Mouse (Mus musculus): ENCODE results near the gene Triml1.

Gene Triml1

DNA sequence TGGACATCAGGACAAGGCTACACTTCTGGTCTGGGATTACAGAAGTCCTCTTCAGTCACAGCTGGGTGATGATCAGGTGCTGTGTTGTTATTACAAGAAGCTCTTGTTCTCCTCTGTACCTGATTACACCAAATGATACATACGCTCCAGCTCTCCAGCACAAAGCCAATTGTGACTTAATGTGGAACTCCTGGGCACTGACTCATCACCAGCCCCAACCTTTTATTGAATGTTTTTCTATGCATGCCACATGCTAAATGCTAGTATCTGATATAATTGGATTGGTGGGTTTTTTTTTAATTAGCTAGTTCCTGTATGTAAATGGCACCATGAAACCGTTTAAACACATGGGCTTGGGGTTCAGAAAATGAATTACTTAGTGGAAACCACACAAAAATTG lies at the start of gene Triml1:
Gene Triml1, minus strand, starts transcription at position 101 of the 400 bp plus-strand sequence.
- no peak for ATAC-seq (ENCODE audit: insufficient number of reproducible peaks, low FRiP score, low TSS enrichment)

DNA sequence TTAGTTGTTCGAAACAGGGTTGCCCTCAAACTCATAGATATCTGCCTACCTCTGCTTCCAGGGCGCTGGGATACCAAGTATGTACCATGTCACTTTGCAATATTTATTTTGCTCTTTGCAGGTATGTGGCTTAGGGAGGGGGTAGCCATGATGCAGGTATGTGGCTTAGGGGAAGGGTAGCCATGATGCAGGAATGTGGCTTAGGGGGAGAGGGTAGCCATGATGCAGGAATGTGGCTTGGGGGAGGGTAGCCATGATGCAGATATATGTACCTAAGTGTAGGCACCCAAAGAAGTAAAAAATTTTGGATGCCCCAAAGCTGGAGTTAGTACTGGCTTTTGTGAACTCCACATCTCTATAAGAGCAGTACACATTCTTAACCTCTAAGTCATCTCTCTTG lies 41.0 kb upstream of the Triml1 start:
- ATAC-seq (ENCODE audit: insufficient number of reproducible peaks, low FRiP score, low TSS enrichment) = no peak

DNA sequence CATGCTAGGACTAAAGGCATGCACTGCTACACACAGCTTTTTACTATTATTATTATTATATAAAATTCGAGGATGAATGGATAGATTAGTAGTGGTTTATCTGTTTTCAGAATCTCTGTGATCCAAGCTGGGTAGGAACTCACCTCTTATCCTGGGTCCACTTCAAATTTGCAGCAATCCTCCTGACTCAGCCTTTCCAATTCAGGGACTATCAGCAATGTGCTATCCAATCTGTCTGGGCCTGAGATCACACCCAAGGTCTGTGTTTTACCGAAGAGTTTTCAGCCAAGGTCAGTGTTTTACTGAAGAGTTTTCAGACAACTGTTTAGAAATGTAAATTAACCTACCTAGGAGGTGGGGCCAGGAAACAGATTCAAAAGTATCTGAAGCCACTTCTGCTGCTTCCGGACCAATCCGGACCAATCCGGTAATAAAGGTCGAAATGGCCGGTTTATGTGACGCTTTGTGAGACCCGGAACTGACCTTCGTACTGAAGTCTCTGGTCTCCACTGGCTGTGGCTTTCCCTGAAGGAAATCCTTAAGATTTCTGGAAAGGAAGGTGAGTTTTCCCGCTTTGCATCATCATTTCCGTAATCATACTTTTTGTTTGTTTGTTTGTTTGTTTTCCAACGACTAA lies 38.9 kb upstream of the Triml1 start, which contains the start of gene Triml2:
Gene Triml2, plus strand, starts transcription at position 488 of the 637 bp plus-strand sequence.
- no peak for ATAC-seq (ENCODE audit: insufficient number of reproducible peaks, low FRiP score, low TSS enrichment)

DNA sequence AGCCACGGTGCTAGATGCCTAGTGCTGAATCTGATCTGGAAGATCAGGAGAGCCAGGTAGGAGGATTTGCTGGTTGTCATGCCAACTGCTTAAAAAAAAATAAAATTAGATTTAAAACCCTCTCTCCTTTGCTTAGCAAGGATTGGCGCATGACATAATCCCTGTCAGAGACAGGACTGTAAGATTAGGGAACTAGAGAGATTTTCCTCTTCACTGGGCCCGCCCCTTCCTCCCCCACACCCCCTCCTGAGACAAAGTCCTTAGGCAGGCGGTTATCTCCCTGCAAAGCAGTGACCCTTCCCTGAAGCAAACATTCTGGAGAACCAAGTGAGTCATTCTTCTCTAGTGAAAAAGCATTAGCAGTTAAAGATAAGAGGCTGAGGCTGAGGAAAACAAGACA lies 37.9 kb upstream of the Triml1 start:
- no peak for ATAC-seq (ENCODE audit: insufficient number of reproducible peaks, low FRiP score, low TSS enrichment)

DNA sequence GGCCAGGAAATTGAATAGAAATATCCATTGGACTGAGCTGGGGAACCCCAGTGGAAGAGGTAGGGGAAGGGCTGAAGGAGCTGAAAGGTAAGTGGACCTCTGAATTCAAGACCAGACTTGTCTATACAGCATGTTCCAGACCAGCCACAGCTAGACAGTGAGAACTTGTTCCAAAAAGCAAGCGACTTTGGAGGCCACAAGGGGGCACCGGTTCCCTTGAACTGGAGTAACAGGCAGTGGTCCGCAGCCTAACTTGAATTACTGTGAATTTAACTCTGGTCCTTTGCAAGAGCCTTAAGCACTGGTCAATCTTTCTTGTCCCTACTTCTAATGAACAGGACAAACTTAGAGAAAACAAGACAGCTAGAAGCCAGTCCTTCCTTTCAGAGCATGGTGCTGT lies 37.0 kb upstream of the Triml1 start:
- ATAC-seq (ENCODE audit: insufficient number of reproducible peaks, low FRiP score, low TSS enrichment) = no peak

DNA sequence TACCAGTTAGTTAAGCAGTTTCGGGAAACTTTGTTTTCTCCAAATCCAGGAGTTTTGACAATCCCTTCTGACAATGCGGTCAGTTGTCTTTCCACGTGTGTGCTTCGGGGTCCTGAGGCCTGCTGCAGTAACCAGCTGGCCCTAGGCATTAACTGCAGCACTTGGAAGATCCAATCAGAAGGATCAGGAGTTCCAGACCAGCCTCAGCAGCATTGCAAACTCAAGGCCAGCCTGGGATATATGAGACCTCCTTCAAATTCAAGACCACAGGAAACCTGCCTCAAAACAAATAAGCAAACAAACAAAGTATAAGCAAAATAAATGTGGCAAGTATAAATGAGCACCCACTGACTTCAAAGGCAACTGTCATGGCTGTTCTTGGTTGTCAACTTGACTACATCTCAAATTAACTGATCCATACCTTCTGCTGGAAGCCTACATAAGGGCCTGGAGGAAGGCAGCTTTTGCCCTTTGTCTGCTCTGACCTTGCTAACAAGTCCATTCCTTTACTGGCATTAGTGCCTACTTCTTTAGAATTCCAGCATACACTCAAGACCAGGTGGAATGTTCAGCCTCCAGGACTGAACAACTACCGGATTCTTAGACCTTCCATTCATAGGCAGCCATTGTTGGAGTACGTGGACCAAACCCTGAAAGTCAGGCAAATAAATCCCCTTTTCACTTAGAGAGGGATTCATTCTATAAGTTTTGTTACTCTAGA lies 35.6 kb upstream of the Triml1 start:
- ATAC-seq (ENCODE audit: insufficient number of reproducible peaks, low FRiP score, low TSS enrichment) = no peak

DNA sequence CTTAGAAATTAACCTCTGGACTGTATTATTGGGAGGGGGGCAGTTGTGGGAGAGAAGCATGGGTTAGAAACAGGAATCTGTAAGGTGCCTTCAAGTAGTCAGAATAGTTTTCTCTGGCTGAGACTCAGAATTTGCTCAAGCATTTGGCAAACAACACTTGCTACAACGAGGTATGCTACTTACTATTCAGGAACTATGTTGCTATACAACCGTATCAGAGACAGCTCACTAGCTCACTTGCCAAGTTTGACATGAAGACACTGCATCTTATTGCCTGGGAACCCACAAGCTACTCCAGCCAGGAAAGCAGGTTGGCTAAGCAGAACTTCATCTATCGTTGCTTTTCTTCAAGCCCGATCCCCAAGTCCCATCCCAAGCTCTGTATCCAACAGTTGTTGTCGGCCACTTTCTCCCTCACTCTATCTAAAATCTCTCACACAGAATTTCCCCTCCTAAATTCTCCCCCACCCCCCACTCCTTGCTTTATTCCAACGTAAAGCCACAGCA lies 28.0 kb upstream of the Triml1 start:
- ATAC-seq (ENCODE audit: insufficient number of reproducible peaks, low FRiP score, low TSS enrichment) = no peak

DNA sequence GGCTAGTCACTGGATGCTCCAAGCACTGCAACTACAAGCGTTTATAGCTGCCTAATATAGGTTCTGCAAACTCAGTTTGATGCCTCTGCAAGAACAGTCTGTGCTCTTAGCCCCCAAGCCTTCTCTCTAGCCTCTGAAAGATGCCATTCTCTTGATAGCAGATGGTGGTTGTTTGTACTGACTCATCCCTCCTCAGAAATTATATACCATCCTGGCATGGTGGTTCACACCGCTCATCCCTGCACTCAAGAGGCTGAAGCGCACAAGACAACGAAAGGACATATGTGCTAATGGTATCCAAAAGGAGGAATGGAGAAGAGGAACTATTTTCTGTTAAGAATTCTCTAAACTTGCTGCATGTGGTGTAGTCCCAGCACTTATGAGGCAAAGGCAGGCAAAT lies 26.8 kb upstream of the Triml1 start:
- ATAC-seq (ENCODE audit: insufficient number of reproducible peaks, low FRiP score, low TSS enrichment) = no peak

DNA sequence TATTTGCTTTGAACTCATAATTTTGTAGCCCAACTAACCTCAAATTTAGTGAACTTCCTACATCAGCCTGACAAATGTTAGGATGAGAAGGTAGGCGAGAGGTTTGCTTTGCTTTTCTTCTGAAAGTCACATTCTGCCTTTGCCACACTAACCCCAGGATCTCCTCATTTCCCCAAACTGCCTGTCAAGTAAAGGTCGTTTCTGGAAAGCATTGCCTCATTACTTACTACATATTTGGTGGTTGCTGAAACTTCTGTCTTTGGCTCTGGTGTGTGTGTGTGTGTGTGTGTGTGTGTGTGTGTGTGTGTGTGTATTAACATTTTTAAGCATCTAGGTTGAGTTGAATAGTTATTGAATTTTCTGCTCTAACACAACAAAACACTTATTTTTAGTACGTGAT lies 23.2 kb upstream of the Triml1 start:
- no peak for ATAC-seq (ENCODE audit: insufficient number of reproducible peaks, low FRiP score, low TSS enrichment)

DNA sequence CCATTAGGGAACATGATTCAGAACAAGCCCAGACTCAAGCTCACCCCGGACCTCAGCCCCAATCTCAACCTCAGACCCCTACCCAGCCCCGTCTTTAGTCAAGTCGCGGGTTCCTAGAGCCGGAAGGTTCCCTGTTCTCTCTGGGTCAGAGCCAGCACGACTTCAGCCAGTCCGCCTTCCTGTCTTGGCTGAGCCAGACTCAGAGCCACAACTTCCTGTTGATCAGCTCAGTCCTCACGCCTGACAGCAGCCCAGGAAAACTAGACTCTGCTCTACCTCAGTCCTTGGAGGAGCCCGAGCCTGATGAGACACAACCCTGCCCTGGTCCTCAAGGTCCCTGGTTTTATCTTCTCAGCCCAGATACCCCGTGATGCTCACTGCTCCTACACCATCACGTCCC lies 22.0 kb upstream of the Triml1 start:
- no peak for ATAC-seq (ENCODE audit: insufficient number of reproducible peaks, low FRiP score, low TSS enrichment)

DNA sequence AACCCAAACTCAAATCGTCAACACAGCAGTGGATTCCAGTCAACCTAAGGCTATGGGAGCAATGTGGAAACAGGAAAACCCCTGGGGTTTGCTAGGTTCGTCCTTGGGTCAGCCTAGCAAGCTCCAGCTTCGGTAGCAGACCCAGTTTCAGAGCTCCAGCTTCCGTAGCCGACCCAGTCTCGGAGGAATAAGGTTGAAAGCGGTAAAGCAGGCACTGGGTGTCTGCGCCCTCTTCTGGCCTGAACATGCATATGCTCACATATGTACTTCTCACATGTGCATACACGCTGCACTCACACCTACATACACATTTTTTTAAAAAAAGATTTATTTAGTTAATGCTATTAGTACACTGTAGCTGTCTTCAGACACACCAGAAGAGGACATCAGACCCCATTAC lies 8.0 kb upstream of the Triml1 start:
- ATAC-seq (ENCODE audit: insufficient number of reproducible peaks, low FRiP score, low TSS enrichment) = no peak

DNA sequence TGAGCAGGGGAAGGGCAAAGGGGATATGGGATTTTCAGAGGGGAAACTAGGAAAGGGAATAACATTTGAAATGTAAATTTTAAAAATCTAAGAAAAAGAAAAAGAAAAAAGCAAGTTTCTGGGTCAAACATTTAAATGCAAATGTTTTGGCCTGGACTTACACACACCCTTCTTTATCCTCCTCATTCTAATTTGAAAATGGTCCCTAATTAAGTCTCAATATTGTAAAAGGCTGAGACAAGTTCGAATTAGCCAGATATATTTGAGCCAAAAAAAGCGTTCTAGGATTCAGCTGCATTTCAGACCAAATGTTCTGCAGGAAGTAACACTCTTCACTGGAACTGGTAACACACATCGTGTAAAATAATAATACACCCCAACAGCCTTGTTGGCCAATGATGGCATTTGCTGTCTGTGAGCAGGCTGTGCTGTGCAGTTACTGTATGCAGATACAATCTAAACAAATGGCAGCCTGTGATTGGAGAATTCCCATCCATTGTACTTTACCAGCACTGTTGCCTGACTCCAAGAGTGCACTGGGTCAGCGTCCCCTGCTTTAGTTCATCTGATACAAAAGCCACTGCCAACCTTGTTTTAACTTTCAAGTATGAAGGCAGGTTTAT lies 30.0 kb downstream of the Triml1 start:
- ATAC-seq (ENCODE audit: insufficient number of reproducible peaks, low FRiP score, low TSS enrichment) = no peak
